Mouse (Mus musculus) thymus, adult 2 months (tissue): ENCODE data around the gene Il18bp.

Experiments
- CTCF ChIP-seq: fragments of 200-500 bp; IDR thresholded peaks from 2 replicates; pipeline ENCODE4 v1.5.1; 2012; ENCODE audit warnings: mild to moderate bottlenecking, control low read depth, low read length, moderate library complexity, borderline replicate concordance; ENCODE audit not compliant: control insufficient read depth, poor library complexity, insufficient read depth; ENCODE audit errors: extremely low read depth
- POLR2A ChIP-seq: fragments of 200-500 bp; IDR thresholded peaks from 2 replicates; pipeline ENCODE4 v1.6.1; 2012; ENCODE audit warnings: mild to moderate bottlenecking, low read length, control low read depth, moderate library complexity; ENCODE audit not compliant: control insufficient read depth, poor library complexity, insufficient read depth; ENCODE audit errors: extremely low read depth

DNA sequence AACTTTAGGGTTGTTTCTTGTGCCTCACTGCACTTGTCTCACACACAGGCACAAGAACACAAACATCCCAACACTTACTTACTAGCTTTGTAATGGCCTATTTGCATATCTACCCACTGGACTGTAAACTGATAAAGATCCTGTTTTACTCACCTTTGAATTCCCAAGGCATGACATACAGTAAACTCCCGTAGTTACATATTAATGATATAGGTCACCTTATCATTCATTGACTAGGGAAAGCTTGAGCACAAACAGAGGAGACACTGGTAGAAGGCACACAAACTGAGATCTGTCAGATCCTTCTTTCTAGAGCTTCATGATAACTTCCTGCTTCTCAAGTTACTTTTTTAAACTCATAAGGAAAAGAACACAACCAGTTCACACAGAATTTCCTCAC lies 43.7 kb upstream of the Il18bp start:
- TF ChIP-seq CTCF (no peak), POLR2A (no peak)
